Mouse (Mus musculus): ENCODE measurements around the gene Lamb3.

Gene Lamb3

DNA sequence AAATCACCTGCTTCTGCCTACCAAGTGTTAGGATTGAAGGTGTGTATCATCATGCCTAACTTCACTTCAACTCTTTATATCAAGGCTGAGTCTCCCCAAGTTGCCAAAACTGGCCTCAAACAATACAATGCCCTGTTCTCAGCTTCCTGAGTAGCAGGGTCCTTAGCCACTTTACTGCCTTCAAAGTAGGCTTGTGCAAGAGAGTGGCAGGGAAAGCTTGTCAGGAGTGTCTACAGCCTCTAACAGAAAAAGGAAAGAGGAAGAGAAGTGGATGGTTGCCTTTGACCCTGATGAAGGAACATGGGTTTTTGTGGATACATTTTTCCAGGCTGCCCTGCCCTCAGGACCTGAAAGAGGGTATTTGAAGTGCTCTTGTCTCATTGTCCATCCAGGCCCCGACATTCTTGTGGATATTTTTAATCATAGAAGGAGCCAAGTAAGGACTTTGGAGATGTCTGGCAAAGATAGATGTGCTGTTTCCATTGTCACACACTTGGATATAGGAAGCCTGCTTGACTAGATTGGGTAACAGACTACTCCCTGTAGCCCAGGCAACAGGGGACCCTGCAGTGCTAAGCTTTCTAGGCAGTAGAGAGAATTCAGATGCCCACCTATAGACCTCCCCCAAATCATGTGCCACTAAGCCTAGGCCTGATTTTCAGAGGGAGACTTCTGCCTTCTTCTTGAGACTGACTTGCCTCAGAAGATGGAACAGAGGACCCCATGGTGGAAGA, 102.5 kb downstream of the Lamb3 start:
- peak in 1 of 2 experiments; percentile 40 for DNase-seq (ENCODE audit: inconsistent age in 2 of 2, low spot score in 1 of 2)

DNA sequence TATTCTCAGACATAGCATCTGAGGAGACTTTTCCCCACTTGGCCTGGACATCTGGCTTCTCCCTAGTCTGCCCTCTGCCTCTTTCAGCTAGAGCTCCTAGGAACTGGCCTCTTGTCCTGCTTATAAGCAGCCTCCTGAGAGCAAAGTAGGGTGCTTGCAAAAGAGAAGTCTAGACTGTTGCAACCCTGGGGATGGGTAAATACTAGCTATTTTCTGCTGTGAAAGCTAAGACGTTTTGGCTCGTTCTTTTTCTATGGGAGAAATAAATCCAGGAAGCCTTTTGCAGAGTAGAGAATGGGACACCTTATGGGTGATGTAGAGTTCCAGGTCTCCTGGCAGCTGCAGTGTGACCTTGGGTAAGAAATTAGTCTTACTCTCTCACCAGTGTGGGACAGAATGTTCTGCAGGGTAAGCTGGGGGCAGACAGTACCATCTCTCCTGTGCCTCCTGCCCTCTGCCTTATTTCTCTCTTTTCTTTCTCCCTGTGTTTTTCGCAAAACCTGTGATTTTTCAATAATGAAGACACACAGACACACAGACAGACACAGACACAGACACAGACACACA, 103.1 kb downstream of the Lamb3 start:
- peak; percentile 66 to 67 for DNase-seq (ENCODE audit: inconsistent age in 2 of 2, low spot score in 1 of 2)

DNA sequence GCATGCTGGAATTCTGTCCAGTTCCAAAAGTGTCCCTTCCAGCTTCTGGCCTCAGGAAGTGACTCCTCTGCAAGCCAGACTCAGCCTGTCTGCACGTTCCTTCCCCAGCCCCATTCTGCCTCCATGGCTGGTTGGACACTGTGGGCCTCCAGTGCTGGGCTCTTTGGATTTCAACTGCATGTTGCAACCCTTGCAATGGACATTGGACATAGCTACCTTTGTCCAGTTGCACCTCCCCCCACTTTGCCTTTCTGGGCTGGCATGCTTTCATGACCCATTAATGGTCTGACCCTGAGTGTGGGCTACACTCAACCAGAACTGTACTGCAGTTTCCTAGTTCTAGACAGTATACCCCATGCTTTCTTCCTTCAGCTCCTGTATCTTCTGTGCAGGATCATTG, 104.1 kb downstream of the Lamb3 start:
- peak in 1 of 2 experiments; percentile 60 for DNase-seq (ENCODE audit: inconsistent age in 2 of 2, low spot score in 1 of 2)

DNA sequence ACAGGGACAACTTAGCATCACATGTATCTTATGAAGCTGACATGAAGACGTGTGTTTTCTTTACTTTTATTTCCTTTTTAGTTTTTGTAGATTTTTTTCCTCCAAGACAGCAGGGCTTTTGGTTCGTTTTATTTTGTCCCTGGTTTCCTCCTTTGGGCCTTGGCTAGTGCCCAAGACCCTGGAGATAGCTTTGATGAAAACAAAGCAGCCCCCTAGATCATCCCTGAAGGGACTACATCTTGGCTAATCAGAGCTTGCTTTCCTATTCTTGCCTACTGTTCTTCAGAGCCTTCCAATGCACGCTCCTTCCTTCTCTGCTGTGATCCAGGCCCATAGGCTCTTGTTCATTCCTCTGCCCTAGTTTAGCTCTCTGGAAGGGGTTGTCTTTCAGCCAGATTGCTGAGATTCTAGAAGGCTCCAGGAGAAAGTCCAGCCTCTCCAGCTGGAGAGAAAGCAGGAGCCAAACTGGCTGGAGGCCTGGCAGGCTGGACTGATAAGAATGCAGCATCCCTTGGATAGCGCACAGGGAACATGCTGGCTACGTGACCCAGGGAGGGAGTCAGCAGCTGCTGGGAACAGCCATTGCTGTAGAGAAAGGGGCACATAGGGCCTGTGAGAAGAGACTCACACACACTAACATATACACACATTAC, 108.3 kb downstream of the Lamb3 start:
- DNase-seq (ENCODE audit: inconsistent age in 2 of 2, low spot score in 1 of 2): peak; percentile 62 to 81

DNA sequence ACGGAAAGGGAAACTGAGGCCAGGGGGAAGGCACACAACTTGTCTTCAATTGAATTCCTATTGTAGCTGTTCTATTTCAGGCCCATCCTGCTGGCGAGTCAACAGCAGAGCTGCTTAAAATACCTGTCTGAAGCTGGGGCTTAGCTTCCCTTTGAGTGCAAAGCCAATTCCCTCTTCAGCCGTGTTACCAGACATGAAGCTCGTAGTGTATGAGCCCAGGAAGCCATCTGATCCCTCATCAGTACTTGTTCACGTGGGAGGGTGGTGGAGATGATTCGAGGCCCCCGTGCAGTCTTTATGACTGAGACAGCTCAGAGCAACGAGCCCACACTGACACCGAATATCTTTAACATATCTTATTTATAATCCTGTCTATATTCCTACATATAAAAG, 108.9 kb downstream of the Lamb3 start:
- no peak for DNase-seq (ENCODE audit: inconsistent age in 2 of 2, low spot score in 1 of 2)

DNA sequence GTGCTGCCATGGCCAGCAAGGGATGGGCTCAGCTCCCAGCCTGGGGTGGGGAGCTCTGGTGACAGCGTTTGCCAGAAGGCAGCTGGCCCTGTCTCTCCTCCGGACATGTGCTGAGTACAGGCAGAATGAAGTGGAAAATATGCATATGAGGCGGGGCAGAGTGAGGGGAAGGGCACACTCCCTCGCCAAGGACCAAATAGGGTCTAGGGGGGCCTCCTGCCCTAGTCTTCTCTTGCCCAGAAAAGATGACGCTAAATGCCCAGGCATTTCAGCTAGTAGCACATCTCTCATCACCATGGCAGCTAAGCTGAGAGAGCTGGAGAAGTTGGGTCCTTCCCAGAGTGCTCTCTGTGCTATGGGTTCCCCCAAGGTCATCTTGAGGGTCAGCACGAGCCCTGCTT, 109.7 kb downstream of the Lamb3 start:
- DNase-seq (ENCODE audit: inconsistent age in 2 of 2, low spot score in 1 of 2): peak; percentile 65 to 75

DNA sequence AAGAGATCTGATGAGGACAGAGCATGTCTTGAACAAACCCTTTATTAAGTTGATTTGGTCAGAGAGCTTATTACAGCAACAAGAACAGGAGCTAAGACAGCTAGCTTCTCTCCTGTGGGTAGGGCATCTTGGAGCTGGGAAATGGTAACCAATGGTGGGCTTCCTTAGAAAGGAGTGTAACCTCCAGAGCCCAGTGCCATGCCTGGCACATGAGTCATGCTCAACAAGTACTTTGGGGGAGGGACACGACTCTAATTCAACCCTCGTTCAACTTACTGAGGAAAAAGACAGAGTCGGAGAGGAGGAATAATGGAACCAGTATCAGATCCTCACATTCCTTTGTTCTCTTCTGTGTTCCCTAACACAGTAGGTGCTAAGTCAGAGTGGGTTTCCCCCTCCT, 112.2 kb downstream of the Lamb3 start:
- no peak for DNase-seq (ENCODE audit: inconsistent age in 2 of 2, low spot score in 1 of 2)

DNA sequence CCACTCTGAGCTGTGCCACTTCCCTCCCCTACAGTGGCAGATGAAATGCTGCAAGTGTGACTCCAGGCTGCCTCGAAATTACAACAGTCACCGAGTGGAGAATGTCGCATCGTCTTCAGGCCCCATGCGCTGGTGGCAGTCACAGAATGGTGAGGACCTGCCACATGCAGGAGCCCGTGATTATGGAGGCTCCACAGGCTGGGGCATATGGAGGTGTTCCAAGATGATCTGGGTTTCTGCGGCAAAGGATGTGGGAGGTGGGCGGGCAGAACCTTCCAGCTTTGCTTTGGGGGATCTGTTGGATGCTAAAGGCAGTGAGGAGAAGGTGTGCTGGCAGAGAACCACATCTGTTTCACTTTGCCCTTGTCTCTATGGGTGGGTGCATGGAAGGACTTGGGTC, 112.9 kb downstream of the Lamb3 start:
- no peak for DNase-seq (ENCODE audit: inconsistent age in 2 of 2, low spot score in 1 of 2)

DNA sequence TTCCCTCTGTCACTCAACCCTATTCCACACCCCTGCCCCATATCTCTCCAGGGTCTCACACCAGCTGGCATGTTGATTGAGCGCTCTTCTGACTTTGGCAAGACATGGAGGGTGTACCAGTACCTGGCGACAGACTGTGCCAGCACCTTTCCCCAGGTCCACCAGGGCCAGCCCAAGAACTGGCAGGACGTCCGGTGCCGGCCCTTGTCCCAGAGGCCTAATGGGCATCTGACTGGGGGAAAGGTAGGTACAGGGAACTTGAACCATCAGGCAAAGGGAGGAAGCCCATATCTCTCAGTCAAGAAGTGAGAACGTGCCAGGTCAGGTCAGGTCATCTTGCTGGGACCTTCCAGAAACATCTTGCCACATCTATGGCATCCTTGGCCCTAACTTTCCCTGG, 116.2 kb downstream of the Lamb3 start:
- DNase-seq (ENCODE audit: inconsistent age in 2 of 2, low spot score in 1 of 2): peak in 1 of 2 experiments; percentile 55

DNA sequence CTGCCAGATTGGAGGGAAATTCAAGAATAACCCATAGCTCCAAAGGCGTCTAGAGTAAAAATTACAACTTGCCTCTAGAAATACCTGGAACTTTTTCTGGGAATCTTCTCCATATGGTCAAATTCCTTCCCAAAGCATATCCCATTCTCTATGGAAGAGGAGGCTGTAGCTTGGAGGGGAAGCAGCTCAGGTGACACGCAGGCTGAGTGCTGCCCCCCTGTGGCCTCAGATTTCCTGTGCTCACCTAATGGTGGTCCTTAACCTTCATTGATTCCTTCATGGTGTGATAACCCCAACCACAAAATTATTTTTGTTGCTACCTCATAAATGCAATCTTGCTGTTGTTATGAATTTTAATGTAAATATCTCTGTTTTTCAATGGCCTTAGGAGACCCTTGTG, 116.7 kb downstream of the Lamb3 start:
- DNase-seq (ENCODE audit: inconsistent age in 2 of 2, low spot score in 1 of 2): peak in 1 of 2 experiments; percentile 75

DNA sequence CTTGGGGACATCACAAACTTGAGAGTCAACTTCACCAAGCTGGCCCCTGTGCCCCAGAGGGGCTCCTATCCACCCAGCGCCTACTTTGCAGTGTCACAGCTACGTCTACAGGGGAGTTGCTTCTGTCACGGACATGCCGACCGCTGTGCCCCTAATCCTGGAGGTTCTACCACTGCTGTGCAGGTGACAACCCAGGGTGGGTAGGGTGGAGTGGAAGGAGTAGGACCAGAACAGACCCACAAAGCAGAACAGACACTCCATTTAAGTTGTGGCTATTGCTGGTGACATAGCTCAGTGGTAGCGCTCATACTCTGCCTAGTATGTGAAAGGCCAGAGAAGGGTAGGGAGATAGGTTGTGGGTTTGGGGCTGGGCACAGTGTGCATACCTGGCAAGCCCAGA, 118.4 kb downstream of the Lamb3 start:
- no peak for DNase-seq (ENCODE audit: inconsistent age in 2 of 2, low spot score in 1 of 2)

DNA sequence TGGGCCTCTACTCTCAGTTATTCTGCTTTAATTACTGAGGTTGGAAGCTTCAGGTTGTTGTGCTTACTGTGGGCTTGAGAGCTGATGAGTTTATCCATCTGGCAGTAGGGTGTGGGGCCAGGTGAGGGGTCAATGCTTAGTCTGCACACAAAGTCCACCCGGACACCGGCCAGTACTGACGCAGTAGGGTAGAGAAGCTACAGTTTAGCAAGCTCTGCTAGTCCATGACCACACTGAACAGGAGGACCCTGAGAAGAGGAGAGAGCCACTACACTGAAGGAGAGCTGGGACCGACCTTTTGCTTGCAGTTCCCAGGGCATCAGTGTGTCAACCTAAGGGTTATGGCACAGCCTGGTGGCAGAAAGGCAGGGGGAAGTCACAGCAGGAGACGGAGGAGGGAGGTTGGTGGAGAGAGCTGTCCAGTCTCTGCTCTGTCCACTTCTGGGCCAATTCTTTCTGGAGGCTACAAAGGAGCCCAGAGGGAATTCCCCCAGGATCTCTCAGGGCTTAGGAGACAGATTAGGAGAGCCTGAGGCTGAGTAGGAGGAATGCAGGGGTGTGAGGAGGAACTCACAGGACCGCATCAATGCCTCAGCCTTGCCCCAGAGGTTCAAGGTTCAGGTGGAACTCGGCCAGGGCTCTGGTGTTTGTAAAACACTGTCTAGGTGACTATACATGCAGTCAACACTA, 119.1 kb downstream of the Lamb3 start:
- peak; percentile 36 to 66 for DNase-seq (ENCODE audit: inconsistent age in 2 of 2, low spot score in 1 of 2)

DNA sequence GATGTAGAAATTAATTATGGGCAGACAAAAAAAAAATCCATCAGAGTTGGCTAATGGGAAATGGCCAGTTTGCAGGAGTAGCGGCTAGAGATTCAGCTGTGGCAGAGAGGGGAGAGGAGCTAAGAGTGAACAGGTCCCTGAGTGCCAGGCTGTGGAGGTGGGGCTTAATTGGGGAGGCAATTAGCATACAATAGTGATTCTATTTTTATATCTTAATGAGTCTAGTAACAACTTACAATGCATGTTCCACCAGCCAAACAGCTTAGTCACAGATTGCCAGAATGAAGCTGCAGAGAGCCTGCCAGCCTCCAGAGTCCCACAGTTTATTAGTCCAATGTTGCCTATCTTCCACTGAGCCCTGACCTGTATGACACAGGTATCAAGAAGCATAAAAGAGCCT, 119.7 kb downstream of the Lamb3 start:
- DNase-seq (ENCODE audit: inconsistent age in 2 of 2, low spot score in 1 of 2): no peak

DNA sequence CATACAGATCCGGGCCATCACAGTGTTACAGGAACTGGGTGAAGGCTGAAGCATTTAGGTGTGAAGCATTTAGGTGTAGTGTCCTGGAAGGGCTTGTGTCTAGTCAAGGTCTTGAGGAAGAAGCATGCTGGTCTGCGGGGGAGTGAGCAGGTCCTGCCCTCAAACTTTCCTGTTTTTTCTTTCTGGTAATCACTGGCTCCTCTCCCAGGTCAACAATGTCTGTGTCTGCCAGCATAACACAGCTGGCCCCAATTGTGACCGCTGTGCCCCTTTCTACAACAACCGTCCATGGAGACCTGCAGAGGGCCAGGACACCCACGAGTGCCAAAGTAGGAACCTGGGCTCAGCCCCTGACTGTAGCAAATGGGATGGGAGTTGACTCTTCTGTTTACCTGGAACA, 120.2 kb downstream of the Lamb3 start:
- DNase-seq (ENCODE audit: inconsistent age in 2 of 2, low spot score in 1 of 2): no peak

DNA sequence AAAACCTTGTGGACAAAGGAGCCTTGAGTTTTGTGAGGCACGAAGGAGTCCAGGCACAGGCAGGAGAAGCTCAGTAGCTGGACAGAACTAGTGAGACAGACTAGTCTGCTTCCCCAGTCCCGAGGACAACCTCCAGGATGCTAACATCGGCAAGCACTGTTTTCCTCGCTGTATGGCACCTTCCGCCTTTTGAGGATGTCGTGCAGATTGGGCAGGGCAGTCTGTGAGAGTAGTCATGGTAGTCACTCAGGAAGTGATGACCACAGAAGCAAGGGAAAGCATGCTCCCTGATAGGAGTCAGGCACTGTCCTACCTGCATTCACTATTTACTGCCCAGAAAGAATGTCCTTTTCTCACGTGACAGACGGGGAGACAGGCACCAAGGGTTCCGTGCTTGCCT, 122.1 kb downstream of the Lamb3 start:
- DNase-seq (ENCODE audit: inconsistent age in 2 of 2, low spot score in 1 of 2): no peak

DNA sequence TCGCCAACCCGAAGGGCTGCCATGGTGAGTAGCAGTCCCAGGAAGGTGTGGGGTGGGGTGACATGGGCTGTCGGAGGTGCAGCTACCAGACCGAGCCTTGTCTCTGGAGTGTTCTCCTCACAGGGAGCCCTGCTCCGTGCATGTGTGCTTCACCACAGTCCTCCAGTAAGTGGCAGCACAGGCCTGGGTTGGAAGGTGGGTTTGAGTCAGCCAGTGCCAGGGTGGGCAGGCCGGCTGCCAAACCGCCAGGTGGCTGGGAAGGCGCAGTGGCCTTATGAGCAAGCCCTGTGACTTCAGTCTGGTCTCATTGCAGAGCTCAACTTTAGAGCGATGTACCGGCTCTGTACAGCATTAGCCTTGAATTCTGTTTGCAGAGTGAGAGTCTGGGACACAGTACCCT, 122.7 kb downstream of the Lamb3 start:
- DNase-seq (ENCODE audit: inconsistent age in 2 of 2, low spot score in 1 of 2): peak; percentile 74 to 82

DNA sequence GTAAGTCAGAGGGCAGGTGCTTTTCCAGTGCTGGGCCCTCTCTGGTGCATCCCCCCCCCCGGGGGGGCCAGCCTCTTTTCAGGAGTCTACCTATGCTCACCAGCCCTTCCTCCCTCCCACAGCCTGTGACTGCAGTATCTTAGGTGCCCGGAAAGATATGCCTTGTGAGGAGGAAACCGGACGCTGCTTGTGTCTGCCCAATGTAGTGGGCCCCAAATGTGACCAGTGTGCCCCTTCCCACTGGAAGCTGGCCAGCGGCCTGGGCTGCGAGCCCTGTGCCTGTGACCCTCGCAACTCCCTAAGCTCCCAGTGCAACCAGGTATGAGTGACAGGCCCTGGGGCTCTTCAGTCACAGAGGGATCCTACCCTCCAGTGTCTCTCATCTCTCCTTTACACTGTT, 123.1 kb downstream of the Lamb3 start:
- DNase-seq (ENCODE audit: inconsistent age in 2 of 2, low spot score in 1 of 2): no peak

DNA sequence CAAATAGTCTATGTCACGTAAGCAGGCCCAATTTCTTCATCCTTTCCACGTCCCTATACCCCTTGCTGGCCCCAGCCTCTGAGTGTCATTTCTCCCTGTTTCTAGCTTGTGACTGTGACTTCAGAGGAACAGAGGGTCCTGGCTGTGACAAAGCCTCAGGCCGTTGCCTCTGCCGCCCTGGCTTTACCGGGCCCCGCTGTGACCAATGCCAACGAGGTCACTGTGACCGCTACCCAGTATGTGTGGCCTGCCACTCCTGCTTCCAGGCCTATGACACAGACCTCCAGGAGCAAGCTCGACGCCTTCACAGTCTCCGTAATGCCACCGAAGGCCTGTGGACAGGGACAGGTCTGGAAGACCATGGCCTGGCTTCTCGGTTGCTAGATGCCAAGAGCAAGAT, 124.5 kb downstream of the Lamb3 start:
- DNase-seq (ENCODE audit: inconsistent age in 2 of 2, low spot score in 1 of 2): no peak

DNA sequence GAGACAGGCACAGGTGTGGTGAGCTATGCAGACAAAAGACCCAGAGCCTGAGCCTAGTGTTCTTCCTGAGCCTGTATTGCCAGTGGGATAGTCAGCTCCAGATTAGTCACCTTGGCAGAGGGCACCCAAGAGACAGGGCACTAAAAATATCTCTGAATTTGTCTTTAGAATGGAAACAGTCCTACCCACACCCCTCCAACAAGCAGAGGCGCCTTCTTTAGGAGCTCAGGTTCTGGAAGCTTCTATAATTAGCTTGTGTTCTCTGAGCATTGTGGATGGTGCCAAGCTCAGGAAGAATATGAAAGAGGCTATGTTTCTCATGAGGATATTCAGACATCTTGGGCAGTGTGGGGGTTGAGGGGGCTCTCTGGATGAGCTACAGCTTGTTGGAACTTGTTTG, 125.2 kb downstream of the Lamb3 start:
- no peak for DNase-seq (ENCODE audit: inconsistent age in 2 of 2, low spot score in 1 of 2)

DNA sequence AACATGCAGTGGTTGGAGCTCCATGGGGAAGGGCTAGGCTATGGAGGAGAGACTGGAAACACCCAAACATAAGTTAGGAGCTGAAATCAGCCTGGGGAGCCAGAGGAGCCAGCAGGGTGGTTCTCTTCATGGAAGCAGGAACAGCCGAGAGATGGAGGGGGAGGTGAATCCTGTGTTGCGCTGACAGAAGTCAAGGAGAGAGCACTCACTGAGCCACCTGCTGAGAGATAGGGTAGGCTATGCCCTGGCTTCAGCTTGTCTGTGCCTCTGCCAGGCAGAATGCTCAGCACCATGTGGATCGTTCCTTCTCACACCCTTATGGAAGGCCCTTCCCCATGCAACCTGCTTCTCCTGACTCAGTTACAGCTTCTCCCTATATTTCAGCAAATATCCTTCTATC, 126.3 kb downstream of the Lamb3 start:
- no peak for DNase-seq (ENCODE audit: inconsistent age in 2 of 2, low spot score in 1 of 2)

DNA sequence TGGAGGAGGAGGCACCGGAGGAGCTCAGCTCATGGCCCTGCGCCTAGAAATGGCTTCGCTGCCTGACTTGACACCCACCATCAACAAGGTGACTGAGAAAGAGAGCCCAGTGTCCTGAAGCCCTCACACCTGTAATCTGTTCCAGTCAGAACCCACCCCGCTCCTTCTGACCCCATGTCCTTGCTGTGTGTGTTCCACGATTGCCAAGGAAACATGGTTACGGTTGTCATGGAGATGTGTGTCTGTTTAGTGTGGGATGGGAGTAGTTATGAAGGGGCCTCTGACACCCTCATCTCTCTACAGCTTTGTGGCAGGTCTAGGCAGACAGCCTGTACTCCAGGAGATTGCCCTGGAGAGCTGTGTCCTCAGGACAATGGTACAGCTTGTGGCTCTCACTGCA, 127.0 kb downstream of the Lamb3 start:
- DNase-seq (ENCODE audit: inconsistent age in 2 of 2, low spot score in 1 of 2): no peak

Data from adrenal gland, adult (tissue).